ENCODE assay signal across 7 mouse cellular contexts in genomic region chr7:44350957-44351711, GRCm38 (mm10). TPM values are rescaled to one million over a fixed set of nuclear protein-coding genes. Genes with fewer than 3 reads are reported as not detected.
DNase-seq lines count a peak whose midpoint lies in the region; ATAC-seq and TF ChIP-seq lines count a peak whose summit lies in the region.

No protein-coding gene starts in this region.

- H3K27ac ChIP-seq in gastrocnemius, adult 2 months, result no peak overlapping the region

- peak; percentile 89 for TF ChIP-seq CTCF in gastrocnemius, adult 2 months (IDR thresholded peaks at IDR 0.05)

- intact Hi-C loops in gastrocnemius, adult 2 months (cut with DNase I), result loop anchor here (1.0 kb wide), 1 partner anchor 89 kb away; no protein-coding TSS in a partner anchor
- intact Hi-C loops in left cerebral cortex, postnatal 14 days (cut with DNase I), result loop anchor here (1.0 kb wide), 1 partner anchor 89 kb away; no protein-coding TSS in a partner anchor

- H3K4me3 ChIP-seq in gastrocnemius, adult 2 months, result peak overlapping the region; percentile 51

- peak; percentile 81 for ATAC-seq in megakaryocyte-erythroid progenitor cell, adult 5-6 weeks (replicated peaks; ENCODE audit: low FRiP score, low TSS enrichment, poor library complexity, severe bottlenecking)

- DNase-seq in adipocyte (ENCODE audit: low spot score), result peak; percentile 79
- peak; percentile 84 to 90 for DNase-seq in cerebellum, postnatal 36 days
- peak; percentile 77 for DNase-seq in gastrocnemius, adult 2 months
- DNase-seq in induced T-regulatory cell, adult 2 months (ENCODE audit: low read depth), result peak; percentile 85
- peak; percentile 90 to 95 for DNase-seq in left cerebral cortex, postnatal 14 days (ENCODE audit: low spot score in 2 of 2)
- DNase-seq in right cerebral cortex, postnatal 10 days (ENCODE audit: low spot score in 2 of 2), result peak; percentile 89 to 92

RNA-seq across cellular contexts. Expression of gene Syt3, which starts 32.8 kb away (rescaled TPM):
- total RNA-seq in gastrocnemius, adult 2 months (2021), result 1 to 10 TPM; 2.3 to 3.6 TPM
- 10 to 100 TPM; 77.1 to 81.9 TPM for total RNA-seq in left cerebral cortex, postnatal 14 days (2021)
- total RNA-seq in megakaryocyte-erythroid progenitor cell, adult 5-6 weeks (2014; fragmentation: Nextera tagmentation), result not detected in 2 replicates
- 0.61 TPM in 1 of 2 replicates, not detected in the other for total RNA-seq in megakaryocyte-erythroid progenitor cell, adult 5-6 weeks (2017)

RNA-seq across cellular contexts. Expression of gene 1700008O03Rik, which starts 34.5 kb away (rescaled TPM):
- not detected for total RNA-seq in gastrocnemius, adult 2 months (2021)
- 1 to 10 TPM; 2.3 TPM for total RNA-seq in left cerebral cortex, postnatal 14 days (2021)
- total RNA-seq in megakaryocyte-erythroid progenitor cell, adult 5-6 weeks (2014; fragmentation: Nextera tagmentation), result not detected in 2 replicates
- total RNA-seq in megakaryocyte-erythroid progenitor cell, adult 5-6 weeks (2017), result 0.65 TPM in 1 of 2 replicates, not detected in the other

RNA-seq across cellular contexts. Expression of gene Shank1, which starts 41.1 kb away (rescaled TPM):
- under 1 TPM; 0.31 to 0.59 TPM for total RNA-seq in gastrocnemius, adult 2 months (2021)
- 100 to 1,000 TPM; 512 to 537 TPM for total RNA-seq in left cerebral cortex, postnatal 14 days (2021)
- total RNA-seq in megakaryocyte-erythroid progenitor cell, adult 5-6 weeks (2014; fragmentation: Nextera tagmentation), result 0.22 and 1.3 TPM in 2 replicates
- 0.27 TPM in 1 of 2 replicates, not detected in the other for total RNA-seq in megakaryocyte-erythroid progenitor cell, adult 5-6 weeks (2017)

RNA-seq across cellular contexts. Expression of gene Clec11a, which starts 44.4 kb away (rescaled TPM):
- 1 to 10 TPM in 1 of 2 experiments, under 1 TPM in 1; 0.59 to 2.2 TPM for total RNA-seq in gastrocnemius, adult 2 months (2021)
- 1 to 10 TPM; 2.6 to 3.6 TPM for total RNA-seq in left cerebral cortex, postnatal 14 days (2021)
- 0.74 and 0.77 TPM in 2 replicates for total RNA-seq in megakaryocyte-erythroid progenitor cell, adult 5-6 weeks (2014; fragmentation: Nextera tagmentation)
- 1.7 and 4.3 TPM in 2 replicates for total RNA-seq in megakaryocyte-erythroid progenitor cell, adult 5-6 weeks (2017)

Comparison
In these comparisons a context has a peak if more than half of its experiments do, and no peak if none do; other contexts are left out.
1. RNA of gene Syt3, which starts 32.8 kb away (total RNA-seq): 77.1 to 81.9 TPM in left cerebral cortex, postnatal 14 days; 2.3 to 3.6 TPM in gastrocnemius, adult 2 months and 0.61 TPM in megakaryocyte-erythroid progenitor cell, adult 5-6 weeks; every median in the first group is over 10 times any median in the second.
2. RNA of gene Shank1, which starts 41.1 kb away (total RNA-seq): 512 to 537 TPM in left cerebral cortex, postnatal 14 days; 0.31 to 0.59 TPM in gastrocnemius, adult 2 months and 0.22 to 1.3 TPM in megakaryocyte-erythroid progenitor cell, adult 5-6 weeks; every median in the first group is over 100 times any median in the second.
3. Peak in every context shown above with its lines, with median percentiles within 50 percentile points of each other: DNase-seq.